Mouse (Mus musculus) neural tube, embryonic 13.5 days (tissue): Measurements from ENCODE around the gene Dab1. TPM values are rescaled to one million over a fixed set of nuclear protein-coding genes. Genes with fewer than 3 reads are reported as not detected.
A peak's percentile ranks its signal among the peaks of the same experiment; 100 is the strongest.

ENCODE experiments used
- ATAC-seq: fragments of 200-750 bp; cut with Nextera tagmentation; 2 replicates; pipeline ENCODE4 v1.8.0; 2017; ENCODE audit warnings: low read depth, mild to moderate bottlenecking, moderate TSS enrichment, moderate library complexity
- H3K27ac ChIP-seq: fragments of 300-500 bp; sonication (generic); replicated peaks from 2 replicates; pipeline ENCODE4 v1.5.1; 2015; ENCODE audit warnings: moderate library complexity, mild to moderate bottlenecking, inconsistent platforms
- H3K27me3 ChIP-seq: fragments of 300-500 bp; sonication (generic); 2 replicates; pipeline ENCODE4 v1.6.1; 2015; ENCODE audit warnings: mild to moderate bottlenecking, inconsistent platforms
- H3K36me3 ChIP-seq: fragments of 300-500 bp; sonication (generic); 2 replicates; pipeline ENCODE4 v1.6.1; 2015; ENCODE audit warnings: mild to moderate bottlenecking, inconsistent platforms
- H3K4me1 ChIP-seq: fragments of 300-500 bp; sonication (generic); replicated peaks from 2 replicates; pipeline ENCODE4 v1.6.1; 2015; ENCODE audit warnings: inconsistent platforms
- H3K4me2 ChIP-seq: fragments of 300-500 bp; sonication (generic); 2 replicates; pipeline ENCODE4 v1.6.1; 2015; ENCODE audit warnings: inconsistent platforms, mild to moderate bottlenecking, moderate library complexity
- H3K4me3 ChIP-seq: fragments of 300-500 bp; sonication (generic); 2 replicates; pipeline ENCODE4 v1.5.1; 2015; ENCODE audit warnings: mild to moderate bottlenecking, inconsistent platforms
- H3K9ac ChIP-seq: fragments of 300-500 bp; sonication (generic); 2 replicates; pipeline ENCODE4 v1.6.1; 2015; ENCODE audit warnings: moderate library complexity, mild to moderate bottlenecking, inconsistent platforms
- H3K9me3 ChIP-seq: fragments of 300-500 bp; sonication (generic); 2 replicates; pipeline ENCODE4 v1.6.1; 2016; ENCODE audit warnings: inconsistent platforms
- WGBS: fragments of 180-500 bp; shearing (Covaris S2); methylation state at CpG from one replicate; pipeline ENCODE4 v1.1.7; 2015; 5-methylcytosine and 5-hydroxymethylcytosine counted together
- polyA plus RNA-seq: library from polyadenylated mRNA; unstranded; fragments of >200 nt; fragmentation: Nextera tagmentation; extraction: Ambion mirVana; gene quantifications from 2 replicates; pipeline ENCODE4 v1.2.1, GENCODE M21; 2015

Dab1 gene
- polyA plus RNA-seq, 1 experiment from 2014 or later: 46.6 TPM

GRCm38 (mm10) chr4:103857173-103857572 lies 238.0 kb downstream of the Dab1 start:
- WGBS: 13% methylated on average over 1 of the region's 1 CpGs
- Histone ChIP-seq H3K4me3 (no peak overlapping the region), H3K4me1 (no peaks in the 10 kb centered on the region), H3K27ac (no peak overlapping the region), H3K9ac (no peak overlapping the region), H3K36me3 (no peaks in the 10 kb centered on the region), H3K4me2 (no peak overlapping the region), H3K9me3 (no peaks in the 10 kb centered on the region), H3K27me3 (no peaks in the 10 kb centered on the region; the same call in 1 of the 2 replicates)
- ATAC-seq: no peak

GRCm38 (mm10) chr4:103875564-103875963 lies 256.4 kb downstream of the Dab1 start:
- Histone ChIP-seq H3K4me1 (peaks cover 15% of the 10 kb centered on the region), H3K4me2 (no peak overlapping the region), H3K9me3 (no peaks in the 10 kb centered on the region), H3K36me3 (no peaks in the 10 kb centered on the region), H3K27me3 (no peaks in the 10 kb centered on the region), H3K4me3 (no peak overlapping the region), H3K27ac (no peak overlapping the region), H3K9ac (no peak overlapping the region)
- no peak for ATAC-seq
- 44% methylated on average over 3 of the region's 3 CpGs for WGBS

- Histone ChIP-seq H3K36me3 (no peaks in the 10 kb centered on the region), H3K27ac (no peak overlapping the region), H3K4me1 (peaks cover 12% of the 10 kb centered on the region), H3K9me3 (no peaks in the 10 kb centered on the region), H3K4me2 (no peak overlapping the region; the same call in 1 of the 2 replicates), H3K27me3 (no peaks in the 10 kb centered on the region), H3K9ac (no peak overlapping the region), H3K4me3 (no peak overlapping the region)
- WGBS: 49% methylated on average over 4 of the region's 4 CpGs
- no peak for ATAC-seq
These were observed 259.7 kb downstream of the Dab1 start for GRCm38 (mm10) chr4:103878841-103879240.

GRCm38 (mm10) chr4:103881641-103882040 lies 262.5 kb downstream of the Dab1 start:
- WGBS: 65% methylated on average over 3 of the region's 3 CpGs
- H3K27ac ChIP-seq: no peak overlapping the region
- ATAC-seq: peak; percentile 53; the same call in 1 of the 2 replicates
- no peaks in the 10 kb centered on the region for H3K9me3 ChIP-seq
- peaks cover 11% of the 10 kb centered on the region for H3K4me1 ChIP-seq
- H3K36me3 ChIP-seq: no peaks in the 10 kb centered on the region
- no peaks in the 10 kb centered on the region for H3K27me3 ChIP-seq
- no peak overlapping the region for H3K4me3 ChIP-seq
- no peak overlapping the region for H3K9ac ChIP-seq
- H3K4me2 ChIP-seq: no peak overlapping the region

- Histone ChIP-seq H3K27ac (no peak overlapping the region), H3K4me1 (peaks cover 11% of the 10 kb centered on the region; the same call in 1 of the 2 replicates), H3K4me3 (no peak overlapping the region), H3K9ac (no peak overlapping the region), H3K9me3 (no peaks in the 10 kb centered on the region), H3K27me3 (no peaks in the 10 kb centered on the region), H3K36me3 (no peaks in the 10 kb centered on the region), H3K4me2 (no peak overlapping the region)
- ATAC-seq: no peak
- 79% methylated on average over 2 of the region's 2 CpGs for WGBS
These were observed 268.9 kb downstream of the Dab1 start for GRCm38 (mm10) chr4:103888086-103888485.

GRCm38 (mm10) chr4:103889110-103889509 lies 270.0 kb downstream of the Dab1 start:
- no peaks in the 10 kb centered on the region for H3K27me3 ChIP-seq
- ATAC-seq: no peak
- WGBS: 95% methylated on average over 3 of the region's 3 CpGs
- no peak overlapping the region for H3K27ac ChIP-seq
- peaks cover 11% of the 10 kb centered on the region; the same call in 1 of the 2 replicates for H3K4me1 ChIP-seq
- no peaks in the 10 kb centered on the region for H3K36me3 ChIP-seq
- no peak overlapping the region for H3K9ac ChIP-seq
- H3K4me3 ChIP-seq: no peak overlapping the region
- no peaks in the 10 kb centered on the region for H3K9me3 ChIP-seq
- no peak overlapping the region for H3K4me2 ChIP-seq

- Histone ChIP-seq H3K4me3 (no peak overlapping the region), H3K9me3 (no peaks in the 10 kb centered on the region), H3K4me2 (no peak overlapping the region), H3K36me3 (no peaks in the 10 kb centered on the region), H3K27me3 (no peaks in the 10 kb centered on the region), H3K4me1 (no peaks in the 10 kb centered on the region), H3K9ac (no peak overlapping the region), H3K27ac (no peak overlapping the region)
- WGBS: 84% methylated on average over 4 of the region's 4 CpGs
- no peak for ATAC-seq
These were observed 277.6 kb downstream of the Dab1 start for GRCm38 (mm10) chr4:103896806-103897205.

- Histone ChIP-seq H3K4me2 (no peak overlapping the region), H3K36me3 (no peaks in the 10 kb centered on the region), H3K27ac (no peak overlapping the region), H3K4me1 (no peaks in the 10 kb centered on the region), H3K27me3 (no peaks in the 10 kb centered on the region), H3K9me3 (no peaks in the 10 kb centered on the region), H3K9ac (no peak overlapping the region), H3K4me3 (no peak overlapping the region)
- WGBS: 27% methylated on average over 6 of the region's 6 CpGs
- ATAC-seq: peak; percentile 19; the same call in 1 of the 2 replicates
These were observed 278.5 kb downstream of the Dab1 start for GRCm38 (mm10) chr4:103897702-103898101.

GRCm38 (mm10) chr4:103911441-103911840 lies 292.3 kb downstream of the Dab1 start:
- no peak for ATAC-seq

GRCm38 (mm10) chr4:103912071-103912470 lies 292.9 kb downstream of the Dab1 start:
- peaks cover 6% of the 10 kb centered on the region; the same call in 1 of the 2 replicates for H3K4me1 ChIP-seq
- no peaks in the 10 kb centered on the region for H3K27me3 ChIP-seq
- H3K9me3 ChIP-seq: no peaks in the 10 kb centered on the region
- no peak overlapping the region for H3K4me2 ChIP-seq
- H3K27ac ChIP-seq: no peak overlapping the region
- 60% methylated on average over 6 of the region's 6 CpGs for WGBS
- no peak overlapping the region for H3K9ac ChIP-seq
- no peak for ATAC-seq
- H3K36me3 ChIP-seq: no peaks in the 10 kb centered on the region
- H3K4me3 ChIP-seq: no peak overlapping the region

More at GRCm38 (mm10) chr4:103911441-103911840, 292.3 kb downstream of the Dab1 start:
- Histone ChIP-seq H3K27ac (no peak overlapping the region), H3K36me3 (no peaks in the 10 kb centered on the region), H3K27me3 (no peaks in the 10 kb centered on the region), H3K4me3 (no peak overlapping the region), H3K9ac (no peak overlapping the region), H3K4me2 (no peak overlapping the region), H3K4me1 (peaks cover 6% of the 10 kb centered on the region; the same call in 1 of the 2 replicates), H3K9me3 (no peaks in the 10 kb centered on the region)
- 8% methylated on average over 4 of the region's 4 CpGs for WGBS

GRCm38 (mm10) chr4:103922431-103922931 lies 303.3 kb downstream of the Dab1 start:
- Histone ChIP-seq H3K9me3 (no peaks in the 10 kb centered on the region), H3K4me2 (no peak overlapping the region), H3K4me3 (no peak overlapping the region), H3K4me1 (peaks cover 23% of the 10 kb centered on the region; the same call in 1 of the 2 replicates), H3K36me3 (no peaks in the 10 kb centered on the region), H3K9ac (no peak overlapping the region), H3K27me3 (no peaks in the 10 kb centered on the region), H3K27ac (no peak overlapping the region)
- ATAC-seq: no peak
- 59% methylated on average over 3 of the region's 3 CpGs for WGBS

- no peaks in the 10 kb centered on the region for H3K9me3 ChIP-seq
- ATAC-seq: 0 out of 2 replicates have a peak, but pooled peaks have one; percentile 32
- H3K27me3 ChIP-seq: no peaks in the 10 kb centered on the region
- no peaks in the 10 kb centered on the region for H3K36me3 ChIP-seq
- peaks cover 16% of the 10 kb centered on the region; the same call in 1 of the 2 replicates for H3K4me1 ChIP-seq
- no peak overlapping the region for H3K4me3 ChIP-seq
- H3K4me2 ChIP-seq: no peak overlapping the region
- WGBS: 41% methylated on average over 5 of the region's 5 CpGs
- H3K9ac ChIP-seq: no peak overlapping the region
- H3K27ac ChIP-seq: no peak overlapping the region
These were observed 307.5 kb downstream of the Dab1 start for GRCm38 (mm10) chr4:103926682-103927081.

- ATAC-seq: no peak
- no peak overlapping the region for H3K4me2 ChIP-seq
- H3K9ac ChIP-seq: no peak overlapping the region
- H3K4me3 ChIP-seq: no peak overlapping the region
- H3K27me3 ChIP-seq: no peaks in the 10 kb centered on the region
- H3K36me3 ChIP-seq: no peaks in the 10 kb centered on the region
- no peak overlapping the region for H3K27ac ChIP-seq
- no peaks in the 10 kb centered on the region for H3K9me3 ChIP-seq
- peaks cover 9% of the 10 kb centered on the region; the same call in 1 of the 2 replicates for H3K4me1 ChIP-seq
These were observed 310.5 kb downstream of the Dab1 start for GRCm38 (mm10) chr4:103929631-103930030.
